Mouse (Mus musculus) gastrocnemius, postnatal 10 days (tissue): Measurements from ENCODE around the gene 2010111I01Rik. TPM values are rescaled to one million over a fixed set of nuclear protein-coding genes. Genes with fewer than 3 reads are reported as not detected.
A peak's percentile ranks its signal among the peaks of the same experiment; 100 is the strongest.

Experiments used
- DNase-seq: peaks from one replicate; pipeline ENCODE4 v3.0.0; 2021; ENCODE audit warnings: mixed read lengths
- total RNA-seq, 2 experiments: library from RNA; stranded (reverse); gene quantifications; 2 replicates each; pipeline ENCODE4 v1.2.3; 2021

Gene 2010111I01Rik
- total RNA-seq, 2 experiments from 2014 or later: 67.8 to 110 TPM

- DNase-seq: no peak
Observed at GRCm38 (mm10) chr13:63152498-63152897, 187.8 kb downstream of the 2010111I01Rik start.

GRCm38 (mm10) chr13:63153397-63153796, 188.7 kb downstream of the 2010111I01Rik start:
- DNase-seq: no peak

- peak; percentile 62 for DNase-seq
Observed at GRCm38 (mm10) chr13:63154851-63155571, 190.3 kb downstream of the 2010111I01Rik start.

GRCm38 (mm10) chr13:63156264-63156663, 191.6 kb downstream of the 2010111I01Rik start:
- no peak for DNase-seq

GRCm38 (mm10) chr13:63170282-63171073, 205.8 kb downstream of the 2010111I01Rik start:
- no peak for DNase-seq

GRCm38 (mm10) chr13:63171347-63172096, 206.8 kb downstream of the 2010111I01Rik start:
- DNase-seq: no peak

- no peak for DNase-seq
Observed at GRCm38 (mm10) chr13:63172097-63172445, 207.4 kb downstream of the 2010111I01Rik start.

GRCm38 (mm10) chr13:63174252-63175020, 209.7 kb downstream of the 2010111I01Rik start:
- DNase-seq: no peak

GRCm38 (mm10) chr13:63176131-63176530, 211.4 kb downstream of the 2010111I01Rik start:
- no peak for DNase-seq

GRCm38 (mm10) chr13:63177232-63177631, 212.5 kb downstream of the 2010111I01Rik start:
- DNase-seq: no peak

GRCm38 (mm10) chr13:63180641-63181235, 216.0 kb downstream of the 2010111I01Rik start:
- no peak for DNase-seq

GRCm38 (mm10) chr13:63184946-63185345, 220.3 kb downstream of the 2010111I01Rik start:
- no peak for DNase-seq

GRCm38 (mm10) chr13:63186217-63186616, 221.5 kb downstream of the 2010111I01Rik start:
- DNase-seq: no peak

- no peak for DNase-seq
Observed at GRCm38 (mm10) chr13:63186642-63187041, 221.9 kb downstream of the 2010111I01Rik start.

- no peak for DNase-seq
Observed at GRCm38 (mm10) chr13:63187145-63188143, 222.8 kb downstream of the 2010111I01Rik start.

GRCm38 (mm10) chr13:63188306-63188705, 223.6 kb downstream of the 2010111I01Rik start:
- no peak for DNase-seq

- DNase-seq: no peak
Observed at GRCm38 (mm10) chr13:63188811-63189210, 224.1 kb downstream of the 2010111I01Rik start.

- DNase-seq: no peak
Observed at GRCm38 (mm10) chr13:63193423-63193822, 228.7 kb downstream of the 2010111I01Rik start.

- DNase-seq: no peak
Observed at GRCm38 (mm10) chr13:63198038-63198437, 233.3 kb downstream of the 2010111I01Rik start.

- no peak for DNase-seq
Observed at GRCm38 (mm10) chr13:63199588-63199987, 234.9 kb downstream of the 2010111I01Rik start.
